Mouse (Mus musculus) heart, embryonic 13.5 days (tissue): ENCODE measurements around the gene Rph3al. TPM values are rescaled to one million over a fixed set of nuclear protein-coding genes. Genes with fewer than 3 reads are reported as not detected.

Source experiments
- ATAC-seq: fragments of 200-750 bp; cut with Nextera tagmentation; 2 replicates; pipeline ENCODE4 v1.8.0; 2017; ENCODE audit warnings: moderate TSS enrichment; ENCODE audit not compliant: insufficient number of reproducible peaks, low FRiP score, low TSS enrichment; ENCODE audit errors: extremely low read depth
- H3K27ac ChIP-seq: fragments of 300-500 bp; sonication (generic); replicated peaks from 2 replicates; pipeline ENCODE4 v1.5.1; 2015; ENCODE audit warnings: moderate library complexity, mild to moderate bottlenecking, inconsistent platforms
- H3K27me3 ChIP-seq: fragments of 300-500 bp; sonication (generic); replicated peaks from 2 replicates; pipeline ENCODE4 v1.6.1; 2015; ENCODE audit warnings: mild to moderate bottlenecking, inconsistent platforms
- H3K36me3 ChIP-seq: fragments of 300-500 bp; sonication (generic); 2 replicates; pipeline ENCODE4 v1.6.1; 2015; ENCODE audit warnings: mild to moderate bottlenecking, inconsistent platforms
- H3K4me1 ChIP-seq: fragments of 300-500 bp; sonication (generic); 2 replicates; pipeline ENCODE4 v1.6.1; 2015; ENCODE audit warnings: inconsistent platforms
- H3K4me2 ChIP-seq: fragments of 300-500 bp; sonication (generic); 2 replicates; pipeline ENCODE4 v1.6.1; 2015; ENCODE audit warnings: inconsistent platforms, mild to moderate bottlenecking, moderate library complexity
- H3K4me3 ChIP-seq: fragments of 300-500 bp; sonication (generic); 2 replicates; pipeline ENCODE4 v1.5.1; 2015; ENCODE audit warnings: moderate library complexity, mild to moderate bottlenecking, inconsistent platforms
- H3K9ac ChIP-seq: fragments of 300-500 bp; sonication (generic); 2 replicates; pipeline ENCODE4 v1.6.1; 2015; ENCODE audit warnings: inconsistent platforms, mild to moderate bottlenecking, moderate library complexity
- H3K9me3 ChIP-seq: fragments of 300-500 bp; sonication (generic); 2 replicates; pipeline ENCODE4 v1.6.1; 2016; ENCODE audit warnings: inconsistent platforms
- WGBS: fragments of 180-500 bp; shearing (Covaris S2); methylation state at CpG from one replicate; pipeline ENCODE4 v1.1.7; 2015; ENCODE audit warnings: mixed read lengths; 5-methylcytosine and 5-hydroxymethylcytosine counted together
- polyA plus RNA-seq: library from polyadenylated mRNA; unstranded; fragments of >200 nt; fragmentation: Nextera tagmentation; extraction: Ambion mirVana; gene quantifications from 2 replicates; pipeline ENCODE4 v1.2.1, GENCODE M21; 2015

Rph3al gene
- polyA plus RNA-seq, 1 experiment from 2014 or later, result 5.3 TPM

DNA sequence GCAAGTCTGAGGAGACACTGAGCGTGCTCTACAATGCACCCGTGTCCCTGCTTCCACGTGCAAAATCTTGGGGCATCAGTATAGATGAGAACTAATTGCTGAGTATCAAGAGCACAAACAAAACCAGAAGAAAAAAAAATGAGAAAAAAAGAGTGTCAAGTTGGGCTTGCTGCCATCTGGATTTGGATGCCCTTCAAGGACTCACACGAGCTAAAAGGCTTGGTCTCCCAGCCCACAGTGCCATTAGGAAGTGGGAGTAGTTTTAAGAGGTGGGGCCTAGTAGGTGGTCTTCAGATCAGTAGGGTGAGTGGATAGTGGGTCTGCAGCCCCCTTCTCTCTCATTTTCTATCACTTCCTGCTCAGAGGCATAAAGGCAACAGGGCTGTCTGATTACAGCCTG, 75.8 kb downstream of the Rph3al start:
- H3K27me3 ChIP-seq, result no peaks in the 10 kb centered on the region
- no peaks in the 10 kb centered on the region for H3K36me3 ChIP-seq
- no peak overlapping the region for H3K27ac ChIP-seq
- H3K4me1 ChIP-seq, result peaks cover 58% of the 10 kb centered on the region
- WGBS, result 62% methylated on average over 4 of the region's 4 CpGs
- ATAC-seq, result no peak
- no peaks in the 10 kb centered on the region for H3K9me3 ChIP-seq
- no peak overlapping the region for H3K9ac ChIP-seq
- H3K4me2 ChIP-seq, result no peak overlapping the region
- no peak overlapping the region for H3K4me3 ChIP-seq

DNA sequence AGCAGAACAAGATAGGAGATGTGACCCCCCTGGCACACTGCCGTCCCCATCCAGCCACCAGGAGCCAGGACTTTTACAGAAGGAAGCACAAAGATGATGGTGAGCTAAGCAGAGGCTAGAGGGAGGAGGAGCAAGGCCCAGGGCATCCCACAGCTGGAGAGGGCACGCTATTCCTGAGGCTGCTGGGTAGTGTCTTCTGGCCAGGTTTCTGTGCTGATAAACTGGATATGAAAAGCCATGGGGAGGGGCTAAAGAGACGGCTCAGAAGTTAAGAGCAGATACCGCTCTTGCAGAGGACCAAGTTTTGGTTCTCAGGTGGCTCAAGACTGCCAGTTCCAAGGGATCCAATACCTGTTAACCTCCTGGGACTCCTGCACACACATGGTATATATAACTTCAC, 76.6 kb downstream of the Rph3al start:
- Histone ChIP-seq H3K9ac (peak overlapping the region; percentile 19; the same call in 1 of the 2 replicates), H3K27ac (no peak overlapping the region), H3K27me3 (no peaks in the 10 kb centered on the region), H3K4me1 (peaks cover 62% of the 10 kb centered on the region), H3K4me3 (no peak overlapping the region), H3K9me3 (no peaks in the 10 kb centered on the region), H3K36me3 (no peaks in the 10 kb centered on the region), H3K4me2 (no peak overlapping the region)
- WGBS, result 39% methylated on average over 4 of the region's 4 CpGs
- ATAC-seq, result no peak

DNA sequence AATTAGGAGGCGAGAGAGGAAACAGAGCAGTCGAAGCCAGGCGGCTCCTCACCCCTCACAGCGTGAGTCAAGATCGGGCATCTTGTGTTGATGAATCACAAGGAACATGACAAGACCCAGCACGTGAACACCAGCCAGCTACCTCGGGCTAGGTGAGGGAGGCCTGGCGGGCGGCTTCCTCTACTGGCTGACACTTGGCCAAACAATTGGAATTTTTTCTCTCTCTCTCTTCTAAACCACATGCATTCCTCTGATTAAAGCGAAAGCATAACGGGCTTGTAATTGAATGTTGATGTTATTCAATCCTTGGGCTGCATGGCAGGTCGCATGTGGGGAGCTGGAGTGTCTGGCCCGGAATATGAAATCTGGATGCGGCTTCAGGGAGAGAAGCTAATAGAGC, 77.0 kb downstream of the Rph3al start:
- Histone ChIP-seq H3K27ac (no peak overlapping the region), H3K4me3 (no peak overlapping the region), H3K36me3 (no peaks in the 10 kb centered on the region), H3K4me2 (no peak overlapping the region), H3K9ac (peak overlapping the region; percentile 19; the same call in 1 of the 2 replicates), H3K4me1 (peaks cover 62% of the 10 kb centered on the region), H3K9me3 (no peaks in the 10 kb centered on the region), H3K27me3 (no peaks in the 10 kb centered on the region)
- no peak for ATAC-seq
- WGBS, result 55% methylated on average over 14 of the region's 14 CpGs

DNA sequence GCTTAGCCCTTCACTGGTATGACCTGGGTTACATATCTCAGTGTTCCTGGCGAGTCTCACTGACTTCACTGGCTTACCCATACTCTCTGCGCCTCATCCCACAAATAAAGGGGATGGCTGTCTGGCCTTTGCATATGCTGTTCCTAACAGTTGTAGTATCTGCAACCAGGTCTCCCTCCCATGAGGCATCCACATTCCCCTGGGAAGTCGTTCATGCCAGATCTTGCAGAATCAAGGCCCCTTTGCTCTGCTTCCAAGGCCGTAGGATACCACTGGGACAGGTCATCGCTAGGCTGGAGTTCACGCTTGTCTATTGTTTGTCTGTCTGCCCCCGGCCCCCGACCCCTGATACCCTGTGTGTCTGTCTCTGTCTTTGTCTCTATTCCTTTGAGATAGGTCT, 78.8 kb downstream of the Rph3al start:
- Histone ChIP-seq H3K27me3 (no peaks in the 10 kb centered on the region), H3K9me3 (no peaks in the 10 kb centered on the region), H3K27ac (no peak overlapping the region), H3K4me1 (peaks cover 44% of the 10 kb centered on the region), H3K9ac (no peak overlapping the region), H3K36me3 (no peaks in the 10 kb centered on the region), H3K4me2 (no peak overlapping the region), H3K4me3 (no peak overlapping the region)
- ATAC-seq, result no peak
- WGBS, result 74% methylated on average over 8 of the region's 8 CpGs

DNA sequence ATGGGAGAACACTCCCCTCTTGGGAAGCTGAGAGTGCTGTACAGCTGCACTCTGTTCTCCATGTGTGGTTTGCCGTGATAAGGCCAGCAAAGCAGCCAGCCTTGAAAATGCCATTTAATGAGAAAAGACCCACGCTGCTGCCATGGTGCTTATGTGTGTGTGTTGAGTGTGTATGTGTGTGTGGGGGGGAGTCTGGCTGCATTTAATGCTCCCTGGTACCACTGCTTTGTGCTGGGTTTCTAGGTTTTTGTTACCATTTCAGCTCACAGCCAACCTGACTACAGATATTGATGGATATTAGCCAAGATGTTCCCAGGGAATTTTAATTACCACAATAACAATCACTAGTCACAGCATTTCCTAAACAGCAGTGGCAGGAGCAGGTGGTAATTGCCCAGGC, 79.3 kb downstream of the Rph3al start:
- no peaks in the 10 kb centered on the region for H3K9me3 ChIP-seq
- WGBS, result 66% methylated on average over 2 of the region's 2 CpGs

DNA sequence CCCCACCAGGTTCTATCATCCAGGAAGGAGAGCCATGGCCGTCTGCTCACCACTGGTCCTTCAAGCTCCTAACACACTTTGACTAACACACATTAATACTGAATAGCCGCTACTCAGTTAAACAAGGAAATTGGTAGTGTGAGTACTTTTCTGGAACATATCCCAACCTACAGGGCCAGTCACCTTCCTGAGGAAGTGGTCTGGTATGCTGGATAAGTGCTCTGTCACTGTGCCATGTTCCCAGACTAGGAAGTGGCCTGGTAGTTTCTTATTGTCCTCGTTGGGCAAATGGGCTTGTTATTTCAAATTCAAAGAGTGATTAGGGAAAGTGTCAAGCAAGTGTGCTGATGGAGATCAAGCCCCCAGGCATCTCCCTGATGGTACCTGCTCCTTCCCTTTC, 80.4 kb downstream of the Rph3al start:
- Histone ChIP-seq H3K9me3 (no peaks in the 10 kb centered on the region), H3K9ac (no peak overlapping the region), H3K27me3 (no peaks in the 10 kb centered on the region), H3K27ac (no peak overlapping the region), H3K4me1 (peaks cover 48% of the 10 kb centered on the region), H3K36me3 (no peaks in the 10 kb centered on the region), H3K4me2 (no peak overlapping the region), H3K4me3 (no peak overlapping the region)
- 50% methylated on average over 3 of the region's 3 CpGs for WGBS
- ATAC-seq, result no peak

More for the DNA sequence above, 79.3 kb downstream of the Rph3al start:
- no peaks in the 10 kb centered on the region for H3K27me3 ChIP-seq
- H3K9ac ChIP-seq, result no peak overlapping the region
- no peak overlapping the region for H3K27ac ChIP-seq
- H3K4me1 ChIP-seq, result peaks cover 41% of the 10 kb centered on the region
- no peak for ATAC-seq
- H3K4me3 ChIP-seq, result no peak overlapping the region
- no peak overlapping the region for H3K4me2 ChIP-seq
- H3K36me3 ChIP-seq, result no peaks in the 10 kb centered on the region

DNA sequence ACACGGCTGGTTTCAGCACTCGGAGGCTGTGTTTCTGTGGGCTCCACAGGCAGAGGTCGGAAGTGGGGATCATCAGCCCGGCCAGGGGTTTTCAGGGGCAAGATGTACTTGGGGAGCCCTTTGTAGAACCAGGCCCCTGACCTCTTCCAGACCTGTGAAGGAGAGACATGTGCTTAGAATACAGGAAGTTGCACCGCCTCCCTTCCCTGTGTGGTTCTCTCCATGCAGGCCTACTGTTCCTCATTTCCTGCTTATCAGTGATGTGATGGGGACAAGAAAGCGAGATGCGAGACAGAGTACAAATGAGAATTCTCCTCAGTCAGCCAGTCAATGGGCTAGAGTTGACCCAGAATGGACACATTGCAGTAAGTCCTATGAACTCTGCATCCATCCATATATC, 83.9 kb downstream of the Rph3al start:
- WGBS, result 73% methylated on average over 7 of the region's 7 CpGs

DNA sequence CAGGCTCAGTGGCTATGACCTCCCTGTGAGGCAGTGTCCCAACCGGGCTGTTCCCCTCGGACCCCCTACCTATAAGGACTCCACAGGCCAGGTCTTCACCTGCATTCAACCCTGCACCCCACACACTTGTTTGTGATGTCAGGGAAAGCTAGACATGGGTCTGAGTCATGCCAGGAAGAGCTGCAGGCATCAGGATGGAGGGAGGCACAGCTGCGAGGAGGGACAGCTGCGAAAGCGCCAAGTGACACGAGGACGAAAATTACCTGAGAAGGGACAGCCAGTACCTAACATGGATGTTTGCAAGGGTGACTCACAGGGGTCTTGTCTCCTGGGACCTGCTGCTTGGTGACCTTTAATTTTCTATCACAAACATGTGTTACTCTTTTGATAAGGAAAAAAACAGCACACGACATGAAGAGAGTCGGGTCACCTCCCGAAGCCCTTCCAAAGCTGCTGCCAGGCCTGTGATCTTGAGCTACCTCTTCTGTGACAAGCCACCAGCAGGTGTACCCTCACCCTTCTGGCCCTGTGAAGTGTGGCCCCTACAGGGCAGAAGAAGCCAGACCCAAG, 85.1 kb downstream of the Rph3al start:
- H3K27ac ChIP-seq, result no peak overlapping the region
- H3K27me3 ChIP-seq, result no peaks in the 10 kb centered on the region
- no peaks in the 10 kb centered on the region for H3K9me3 ChIP-seq
- no peak for ATAC-seq
- H3K9ac ChIP-seq, result no peak overlapping the region
- no peak overlapping the region for H3K4me3 ChIP-seq
- H3K4me2 ChIP-seq, result no peak overlapping the region
- peaks cover 28% of the 10 kb centered on the region for H3K4me1 ChIP-seq
- 76% methylated on average over 10 of the region's 10 CpGs for WGBS
- no peaks in the 10 kb centered on the region for H3K36me3 ChIP-seq

More for the DNA sequence above, 83.9 kb downstream of the Rph3al start:
- H3K4me3 ChIP-seq, result no peak overlapping the region
- no peak overlapping the region for H3K27ac ChIP-seq
- H3K9ac ChIP-seq, result no peak overlapping the region
- no peaks in the 10 kb centered on the region for H3K27me3 ChIP-seq
- H3K4me1 ChIP-seq, result peaks cover 29% of the 10 kb centered on the region
- no peaks in the 10 kb centered on the region for H3K9me3 ChIP-seq
- no peaks in the 10 kb centered on the region for H3K36me3 ChIP-seq
- H3K4me2 ChIP-seq, result no peak overlapping the region
- ATAC-seq, result no peak

DNA sequence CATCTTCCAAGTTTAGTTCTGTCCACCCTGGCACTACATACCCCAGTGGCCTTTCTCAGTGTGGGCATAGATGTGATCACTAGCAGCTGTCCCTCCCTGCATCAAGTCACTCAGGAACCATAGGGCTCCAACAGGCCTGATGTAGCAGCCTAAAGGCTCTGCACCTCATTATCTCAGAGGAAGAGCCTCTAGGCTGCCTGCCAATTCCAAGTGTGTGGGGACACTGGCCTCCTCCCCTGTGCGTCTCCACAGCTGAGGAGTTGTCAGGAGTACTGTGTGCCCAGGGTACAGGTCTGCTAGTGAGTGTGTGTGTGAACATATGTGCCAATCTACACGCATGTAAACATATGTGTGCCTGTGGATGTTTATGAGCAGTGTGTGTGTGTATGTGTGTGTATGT, 85.7 kb downstream of the Rph3al start:
- peak overlapping the region; percentile 61 for H3K27ac ChIP-seq
- H3K36me3 ChIP-seq, result no peaks in the 10 kb centered on the region
- H3K4me3 ChIP-seq, result no peak overlapping the region
- no peak overlapping the region for H3K4me2 ChIP-seq
- no peak overlapping the region for H3K9ac ChIP-seq
- H3K4me1 ChIP-seq, result peaks cover 22% of the 10 kb centered on the region
- no peak; the same call in 1 of the 2 replicates for ATAC-seq
- H3K9me3 ChIP-seq, result no peaks in the 10 kb centered on the region
- WGBS, result 50% methylated on average over 2 of the region's 2 CpGs
- 0 out of 2 replicates have a peak, but pooled peaks cover 1% of the 10 kb centered on the region for H3K27me3 ChIP-seq

DNA sequence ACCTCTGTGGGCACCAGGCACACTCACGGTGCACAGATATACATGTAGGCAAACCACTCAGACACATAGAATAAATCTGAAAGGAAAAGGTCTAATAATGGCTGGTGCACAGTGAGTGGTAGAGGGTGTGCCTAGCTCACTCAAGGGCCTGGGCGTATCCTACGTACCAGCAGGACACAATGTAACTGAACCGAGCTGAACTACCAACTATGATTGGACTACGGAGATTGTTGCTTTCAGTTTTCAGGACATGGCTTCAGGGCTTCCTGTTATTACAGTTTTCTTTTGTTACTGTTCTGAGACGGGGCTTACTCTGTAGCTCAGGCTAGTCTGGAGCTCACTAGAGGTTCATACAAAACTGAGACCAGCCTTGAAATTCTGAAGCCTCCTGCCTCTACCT, 88.7 kb downstream of the Rph3al start:
- Histone ChIP-seq H3K4me1 (peaks cover 27% of the 10 kb centered on the region), H3K4me2 (no peak overlapping the region), H3K36me3 (no peaks in the 10 kb centered on the region), H3K4me3 (no peak overlapping the region), H3K27me3 (0 out of 2 replicates have a peak, but pooled peaks cover 4% of the 10 kb centered on the region), H3K27ac (no peak overlapping the region), H3K9me3 (no peaks in the 10 kb centered on the region), H3K9ac (no peak overlapping the region)
- 80% methylated on average over 6 of the region's 6 CpGs for WGBS
- ATAC-seq, result no peak

DNA sequence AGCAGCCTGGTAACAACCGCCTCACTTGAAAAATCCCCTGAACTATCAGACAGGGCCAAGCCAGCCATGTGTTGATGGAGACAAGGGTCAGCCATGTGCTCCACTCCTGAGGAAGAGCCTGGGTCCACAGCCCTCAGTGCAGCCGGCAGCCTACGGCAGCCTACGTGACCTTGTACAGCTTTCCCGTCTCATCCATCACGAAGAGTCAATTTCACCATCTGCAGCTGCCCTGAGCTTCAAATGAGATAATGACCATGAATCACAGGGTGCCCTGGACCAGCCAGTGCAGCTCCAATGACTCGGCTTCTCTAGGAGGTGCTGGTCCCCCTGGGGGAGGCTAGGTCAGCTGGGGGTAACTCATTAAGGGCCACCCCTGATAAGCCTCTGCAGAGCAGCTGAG, 91.6 kb downstream of the Rph3al start:
- H3K4me1 ChIP-seq, result peaks cover 11% of the 10 kb centered on the region
- H3K27ac ChIP-seq, result no peak overlapping the region
- H3K27me3 ChIP-seq, result 0 out of 2 replicates have a peak, but pooled peaks cover 4% of the 10 kb centered on the region
- no peak overlapping the region for H3K4me2 ChIP-seq
- H3K4me3 ChIP-seq, result no peak overlapping the region
- WGBS, result 55% methylated on average over 7 of the region's 7 CpGs
- ATAC-seq, result no peak
- no peak overlapping the region for H3K9ac ChIP-seq
- no peaks in the 10 kb centered on the region for H3K9me3 ChIP-seq
- no peaks in the 10 kb centered on the region for H3K36me3 ChIP-seq

DNA sequence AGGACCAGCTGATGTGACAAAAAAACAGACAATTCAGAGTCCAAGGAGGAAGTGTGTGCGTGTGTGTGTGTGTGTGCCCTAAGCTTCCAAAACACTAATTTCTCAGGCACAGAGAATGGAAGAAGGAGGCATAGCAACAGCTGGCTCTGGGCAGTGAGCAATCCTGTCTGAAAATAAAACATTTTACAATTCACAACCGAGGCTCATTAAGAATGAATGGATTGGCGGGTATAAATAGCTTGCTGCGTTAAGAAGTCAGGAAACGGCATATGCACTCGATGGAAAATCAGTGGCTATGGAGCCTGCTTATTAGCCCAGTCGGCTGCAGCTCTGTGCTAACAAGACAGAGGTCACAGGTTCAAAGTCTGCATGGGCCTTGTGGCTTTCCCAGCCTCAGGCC, 92.6 kb downstream of the Rph3al start:
- no peak overlapping the region for H3K9ac ChIP-seq
- peaks cover 16% of the 10 kb centered on the region for H3K4me1 ChIP-seq
- H3K9me3 ChIP-seq, result no peaks in the 10 kb centered on the region
- ATAC-seq, result no peak
- WGBS, result 52% methylated on average over 7 of the region's 7 CpGs
- no peak overlapping the region for H3K27ac ChIP-seq
- no peak overlapping the region for H3K4me2 ChIP-seq
- H3K27me3 ChIP-seq, result 0 out of 2 replicates have a peak, but pooled peaks cover 4% of the 10 kb centered on the region
- H3K36me3 ChIP-seq, result no peaks in the 10 kb centered on the region
- H3K4me3 ChIP-seq, result no peak overlapping the region
